Mouse (Mus musculus) neural tube, embryonic 12.5 days (tissue): ENCODE measurements around the gene Myl3. TPM values are rescaled to one million over a fixed set of nuclear protein-coding genes. Genes with fewer than 3 reads are reported as not detected.

Experiments
- ATAC-seq: fragments of 200-750 bp; cut with Nextera tagmentation; 2 replicates; pipeline ENCODE4 v1.8.0; 2017; ENCODE audit warnings: low read depth, mild to moderate bottlenecking, moderate TSS enrichment, moderate library complexity; ENCODE audit not compliant: low FRiP score
- H3K27ac ChIP-seq: fragments of 300-500 bp; sonication (generic); 2 replicates; pipeline ENCODE4 v1.5.1; 2016
- H3K27me3 ChIP-seq: fragments of 300-500 bp; sonication (generic); replicated peaks from 2 replicates; pipeline ENCODE4 v1.6.1; 2016; ENCODE audit warnings: mild to moderate bottlenecking
- H3K36me3 ChIP-seq: fragments of 300-500 bp; sonication (generic); 2 replicates; pipeline ENCODE4 v1.6.1; 2016; ENCODE audit warnings: mild to moderate bottlenecking
- H3K4me1 ChIP-seq: fragments of 300-500 bp; sonication (generic); 2 replicates; pipeline ENCODE4 v1.6.1; 2016
- H3K4me2 ChIP-seq: fragments of 300-500 bp; sonication (generic); replicated peaks from 2 replicates; pipeline ENCODE4 v1.6.1; 2016; ENCODE audit warnings: mild to moderate bottlenecking
- H3K4me3 ChIP-seq: fragments of 300-500 bp; sonication (generic); 2 replicates; pipeline ENCODE4 v1.5.1; 2016
- H3K9ac ChIP-seq: fragments of 300-500 bp; sonication (generic); 2 replicates; pipeline ENCODE4 v1.6.1; 2016; ENCODE audit warnings: mild to moderate bottlenecking
- H3K9me3 ChIP-seq: fragments of 300-500 bp; sonication (generic); 2 replicates; pipeline ENCODE4 v1.6.1; 2016; ENCODE audit warnings: mild to moderate bottlenecking
- WGBS: fragments of 180-500 bp; shearing (Covaris S2); methylation state at CpG from one replicate; pipeline ENCODE4 v1.1.7; 2016; 5-methylcytosine and 5-hydroxymethylcytosine counted together
- polyA plus RNA-seq: library from polyadenylated mRNA; unstranded; fragments of >200 nt; fragmentation: Nextera tagmentation; extraction: Ambion mirVana; gene quantifications from 2 replicates; pipeline ENCODE4 v1.2.1, GENCODE M21; 2016

Myl3 gene
- polyA plus RNA-seq, 1 experiment from 2014 or later, result 1.0 TPM

DNA sequence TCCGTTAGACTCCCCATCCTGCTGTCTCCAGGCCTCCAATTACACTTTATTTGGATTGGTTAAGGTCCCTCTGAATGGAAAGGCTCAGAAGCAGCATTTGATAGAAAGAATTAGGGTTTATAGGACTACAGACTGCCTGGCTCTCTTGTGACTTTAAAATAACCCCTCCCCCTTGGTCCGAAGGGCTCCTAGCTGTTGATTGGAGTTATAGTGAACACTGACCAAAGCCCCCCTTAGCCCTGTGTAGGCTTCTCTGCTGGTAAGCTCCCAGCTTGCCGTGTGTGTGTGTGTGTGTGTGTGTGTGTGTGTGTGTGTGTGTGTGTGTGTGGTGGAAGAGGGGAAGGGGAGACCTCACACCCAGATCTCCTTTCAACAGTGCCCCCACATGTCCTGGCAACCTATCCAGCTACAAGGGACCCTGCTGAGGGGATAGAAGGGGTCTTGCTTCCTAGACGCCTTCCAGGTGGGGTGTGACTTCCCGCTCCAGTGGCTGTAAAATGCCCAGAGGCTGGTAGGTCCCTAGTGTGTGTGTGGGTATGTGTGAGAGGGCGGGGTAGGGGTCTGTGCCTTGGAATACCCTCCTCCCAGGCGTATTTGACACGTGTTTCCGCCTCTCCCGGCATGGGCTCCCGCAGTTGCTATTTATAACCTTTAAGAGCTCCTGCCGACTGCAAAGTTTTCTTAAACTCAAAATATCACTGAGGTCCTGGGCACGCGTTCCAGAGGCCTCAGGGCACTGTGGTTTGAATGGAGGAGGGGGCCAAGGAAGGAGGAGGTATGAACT is 8.9 kb downstream of the Myl3 start:
- no peaks in the 10 kb centered on the region for H3K36me3 ChIP-seq
- H3K4me2 ChIP-seq, result no peak overlapping the region
- peaks cover 16% of the 10 kb centered on the region for H3K4me1 ChIP-seq
- H3K27me3 ChIP-seq, result 0 out of 2 replicates have a peak, but pooled peaks cover 3% of the 10 kb centered on the region
- no peaks in the 10 kb centered on the region for H3K9me3 ChIP-seq
- WGBS, result 36% methylated on average over 14 of the region's 14 CpGs
- no peak overlapping the region for H3K9ac ChIP-seq
- no peak overlapping the region for H3K27ac ChIP-seq
- ATAC-seq, result no peak
- no peak overlapping the region for H3K4me3 ChIP-seq

DNA sequence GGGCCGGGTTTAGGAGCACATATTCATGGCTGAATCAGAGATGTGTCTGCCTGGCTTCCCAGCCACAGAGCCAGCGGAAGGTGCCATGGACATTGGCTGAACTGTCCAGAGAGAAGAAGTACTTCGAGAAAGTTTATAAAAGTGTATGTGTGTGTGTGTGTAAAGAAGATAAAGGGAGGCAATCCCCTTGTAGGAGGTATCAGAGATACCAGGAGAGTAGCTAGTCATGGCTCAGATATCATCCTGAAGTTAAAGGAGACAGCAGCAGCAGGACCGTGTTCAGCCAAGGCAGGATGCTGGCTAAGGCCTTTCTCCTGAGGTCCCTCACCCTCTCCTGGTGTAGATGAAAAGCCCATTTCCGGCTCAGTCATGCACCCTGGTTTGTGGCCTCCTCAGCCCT is 9.8 kb downstream of the Myl3 start:
- no peak for ATAC-seq
- no peaks in the 10 kb centered on the region for H3K27me3 ChIP-seq
- H3K27ac ChIP-seq, result no peak overlapping the region
- no peaks in the 10 kb centered on the region for H3K9me3 ChIP-seq
- no peak overlapping the region for H3K4me2 ChIP-seq
- no peak overlapping the region for H3K9ac ChIP-seq
- H3K4me3 ChIP-seq, result no peak overlapping the region
- H3K36me3 ChIP-seq, result no peaks in the 10 kb centered on the region
- 81% methylated on average over 5 of the region's 5 CpGs for WGBS
- H3K4me1 ChIP-seq, result peaks cover 9% of the 10 kb centered on the region

DNA sequence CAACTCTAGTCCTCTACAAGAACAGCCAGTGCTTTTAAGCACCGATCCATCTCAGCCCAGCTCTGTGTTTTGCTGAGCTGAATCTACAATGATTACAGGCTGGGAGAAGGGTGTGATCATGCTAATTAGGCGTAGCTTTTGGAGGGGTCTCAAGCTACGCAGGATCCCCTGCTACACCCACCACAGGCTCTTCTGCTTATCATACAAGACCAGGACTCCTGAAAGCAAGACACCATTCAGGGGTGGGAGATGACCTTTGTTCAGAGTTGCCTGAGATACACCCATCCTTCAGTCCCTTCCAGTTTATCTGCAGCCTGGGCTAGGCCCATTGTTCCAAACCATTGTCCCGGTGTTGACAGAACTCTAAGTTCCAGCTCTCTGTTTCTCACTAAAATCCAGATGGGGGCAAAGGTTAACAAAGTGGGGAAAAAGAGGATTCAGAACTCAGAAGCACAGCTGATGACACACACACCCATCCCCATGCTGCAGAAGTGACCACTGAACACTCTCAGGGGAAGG is 11.3 kb downstream of the Myl3 start:
- 78% methylated on average over 4 of the region's 4 CpGs for WGBS
- no peak overlapping the region for H3K4me3 ChIP-seq
- peaks cover 4% of the 10 kb centered on the region for H3K4me1 ChIP-seq
- H3K9ac ChIP-seq, result no peak overlapping the region
- no peak for ATAC-seq
- H3K9me3 ChIP-seq, result no peaks in the 10 kb centered on the region
- no peak overlapping the region for H3K27ac ChIP-seq
- no peaks in the 10 kb centered on the region for H3K27me3 ChIP-seq
- no peaks in the 10 kb centered on the region for H3K36me3 ChIP-seq
- no peak overlapping the region for H3K4me2 ChIP-seq

DNA sequence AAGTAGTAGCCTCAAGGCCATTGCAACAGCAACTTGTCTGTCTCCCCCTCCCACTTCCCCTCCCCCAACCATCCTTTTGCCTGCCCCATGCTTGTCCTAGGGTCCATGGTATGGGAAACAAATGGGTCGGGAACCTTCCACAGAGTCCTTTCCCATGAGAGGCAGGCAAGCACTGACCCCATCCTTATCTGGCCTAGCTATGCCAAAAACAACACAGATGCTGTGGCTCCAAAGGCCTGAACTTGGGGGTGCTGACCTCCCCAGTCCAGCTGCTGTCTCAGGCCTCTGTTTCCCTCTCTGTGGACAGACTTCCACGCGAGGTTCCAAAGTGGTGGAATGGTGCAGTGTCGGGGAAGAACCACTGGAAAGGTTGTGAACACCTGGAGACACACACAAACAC is 12.1 kb downstream of the Myl3 start:
- H3K4me3 ChIP-seq, result no peak overlapping the region
- H3K27ac ChIP-seq, result no peak overlapping the region
- H3K9ac ChIP-seq, result no peak overlapping the region
- peaks cover 4% of the 10 kb centered on the region for H3K4me1 ChIP-seq
- 67% methylated on average over 4 of the region's 4 CpGs for WGBS
- no peaks in the 10 kb centered on the region for H3K27me3 ChIP-seq
- H3K9me3 ChIP-seq, result no peaks in the 10 kb centered on the region
- no peak overlapping the region for H3K4me2 ChIP-seq
- no peaks in the 10 kb centered on the region for H3K36me3 ChIP-seq
- ATAC-seq, result no peak

DNA sequence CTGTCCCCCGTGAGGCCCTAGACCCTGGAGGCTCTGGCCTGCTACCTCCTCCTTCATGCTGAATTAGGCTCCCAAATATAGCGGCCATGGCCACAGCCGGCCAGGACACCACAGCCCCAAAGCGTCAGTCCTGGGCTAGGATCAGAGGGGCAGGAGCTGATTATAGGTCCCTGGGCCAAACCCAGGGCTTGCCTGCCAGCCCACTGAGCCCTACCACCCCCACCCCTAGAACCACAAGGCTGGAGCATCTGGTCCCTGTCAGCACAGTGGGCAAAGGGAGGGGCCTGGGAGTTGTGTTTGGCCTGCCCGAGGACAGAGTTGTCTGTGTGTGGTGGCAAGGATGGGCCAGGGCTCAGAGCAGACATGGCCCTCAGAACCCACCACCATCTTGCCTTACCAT is 16.2 kb downstream of the Myl3 start:
- WGBS, result 85% methylated on average over 5 of the region's 5 CpGs
- H3K9ac ChIP-seq, result no peak overlapping the region

DNA sequence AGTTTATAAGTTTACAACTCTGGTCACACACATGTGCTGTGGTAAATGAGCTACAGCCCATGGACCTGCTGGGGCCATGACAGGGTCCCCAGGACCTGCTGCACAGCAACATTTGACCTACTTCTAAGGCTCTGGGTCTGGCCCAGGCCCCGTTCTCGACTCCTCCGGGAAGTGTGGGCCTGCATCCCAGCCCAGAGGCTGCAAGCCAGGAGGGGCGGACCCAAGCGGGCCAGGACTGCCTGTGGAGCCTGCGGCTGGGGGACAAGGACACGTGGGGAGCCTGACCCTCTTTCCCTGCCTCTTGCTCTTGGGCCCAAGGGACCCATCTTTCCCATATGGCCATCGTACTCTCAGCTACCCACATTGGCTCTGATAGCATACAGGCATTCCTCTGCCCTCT is 16.9 kb downstream of the Myl3 start:
- 76% methylated on average over 8 of the region's 8 CpGs for WGBS
- ATAC-seq, result no peak
- no peaks in the 10 kb centered on the region for H3K9me3 ChIP-seq
- H3K27me3 ChIP-seq, result no peaks in the 10 kb centered on the region
- H3K4me2 ChIP-seq, result no peak overlapping the region
- H3K27ac ChIP-seq, result no peak overlapping the region
- no peaks in the 10 kb centered on the region for H3K4me1 ChIP-seq
- no peak overlapping the region for H3K4me3 ChIP-seq
- H3K36me3 ChIP-seq, result no peaks in the 10 kb centered on the region
- H3K9ac ChIP-seq, result no peak overlapping the region

More for the DNA sequence above, 16.2 kb downstream of the Myl3 start:
- no peak for ATAC-seq
- Histone ChIP-seq H3K27ac (no peak overlapping the region), H3K4me2 (no peak overlapping the region), H3K4me1 (no peaks in the 10 kb centered on the region), H3K4me3 (no peak overlapping the region), H3K27me3 (no peaks in the 10 kb centered on the region), H3K36me3 (no peaks in the 10 kb centered on the region), H3K9me3 (no peaks in the 10 kb centered on the region)

DNA sequence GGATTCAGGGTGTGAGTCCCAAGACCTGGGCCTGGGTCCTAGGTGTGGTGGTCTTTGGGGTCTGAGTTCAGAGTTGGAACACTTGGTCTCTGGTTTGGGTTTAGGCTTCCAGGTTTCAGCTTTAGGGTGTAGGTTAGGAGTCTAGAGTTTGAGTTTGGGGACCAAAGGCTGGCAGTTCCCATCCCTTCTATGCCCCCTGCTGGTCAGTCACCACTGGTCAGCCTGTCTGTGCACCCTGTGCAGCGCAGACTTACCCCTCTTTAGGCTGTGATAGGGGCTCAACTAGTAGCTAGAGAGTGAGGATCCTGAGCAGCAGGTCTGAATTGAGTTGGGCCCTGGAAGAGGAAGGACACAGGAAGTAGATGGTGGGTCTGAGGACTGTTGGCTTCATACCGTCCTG is 17.6 kb downstream of the Myl3 start:
- Histone ChIP-seq H3K9me3 (no peaks in the 10 kb centered on the region), H3K4me3 (no peak overlapping the region), H3K4me1 (no peaks in the 10 kb centered on the region), H3K36me3 (no peaks in the 10 kb centered on the region), H3K4me2 (no peak overlapping the region), H3K27me3 (0 out of 2 replicates have a peak, but pooled peaks cover 3% of the 10 kb centered on the region), H3K27ac (no peak overlapping the region), H3K9ac (no peak overlapping the region)
- ATAC-seq, result no peak
- WGBS, result 69% methylated on average over 2 of the region's 2 CpGs

DNA sequence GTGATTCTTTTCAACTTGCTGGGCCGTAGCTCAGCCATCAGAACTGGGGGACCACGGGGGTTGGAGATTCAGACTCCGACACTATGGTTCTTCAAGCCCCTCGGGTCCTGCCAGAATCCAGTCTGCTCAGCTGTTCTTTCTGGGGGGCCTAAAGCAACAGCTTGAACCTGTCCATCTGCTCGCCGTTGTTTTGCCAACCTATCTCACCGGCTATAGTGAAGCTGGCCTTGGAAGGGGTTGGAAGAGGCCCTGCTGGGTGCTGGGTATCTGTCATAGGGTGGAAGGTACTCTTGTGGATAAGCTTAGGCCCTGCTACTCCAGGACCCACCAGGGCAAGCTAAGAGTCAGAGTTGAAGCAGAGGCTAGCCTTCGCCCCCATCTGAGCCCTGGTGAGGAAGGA is 19.2 kb downstream of the Myl3 start:
- H3K4me2 ChIP-seq, result no peak overlapping the region
- H3K4me3 ChIP-seq, result no peak overlapping the region
- no peak for ATAC-seq
- H3K27ac ChIP-seq, result no peak overlapping the region
- H3K36me3 ChIP-seq, result no peaks in the 10 kb centered on the region
- H3K4me1 ChIP-seq, result no peaks in the 10 kb centered on the region
- WGBS, result 85% methylated on average over 8 of the region's 8 CpGs
- H3K9me3 ChIP-seq, result no peaks in the 10 kb centered on the region
- H3K9ac ChIP-seq, result no peak overlapping the region
- 0 out of 2 replicates have a peak, but pooled peaks cover 3% of the 10 kb centered on the region for H3K27me3 ChIP-seq

DNA sequence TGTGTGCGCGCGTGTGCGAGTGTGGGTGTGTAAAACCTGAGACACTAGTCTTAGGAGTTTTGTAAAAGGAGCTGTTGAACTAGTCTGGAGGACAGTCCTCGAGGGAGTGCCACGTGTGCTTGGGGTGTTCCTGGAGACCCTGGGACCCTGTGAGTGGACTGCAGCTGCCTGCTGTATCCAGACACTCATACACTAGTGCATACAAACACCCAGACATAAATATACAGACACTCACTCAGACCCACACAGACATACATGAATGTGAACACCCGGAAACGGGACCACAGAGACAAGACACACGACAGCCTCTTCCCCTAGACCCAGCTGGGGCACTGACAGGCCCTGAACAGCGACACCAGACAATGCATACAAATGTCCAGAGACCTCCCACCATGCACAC is 21.1 kb downstream of the Myl3 start:
- ATAC-seq, result no peak
- Histone ChIP-seq H3K27me3 (0 out of 2 replicates have a peak, but pooled peaks cover 3% of the 10 kb centered on the region), H3K4me3 (no peak overlapping the region), H3K9me3 (no peaks in the 10 kb centered on the region), H3K4me1 (no peaks in the 10 kb centered on the region), H3K4me2 (no peak overlapping the region), H3K9ac (no peak overlapping the region), H3K27ac (no peak overlapping the region), H3K36me3 (no peaks in the 10 kb centered on the region)
- WGBS, result 70% methylated on average over 10 of the region's 10 CpGs

DNA sequence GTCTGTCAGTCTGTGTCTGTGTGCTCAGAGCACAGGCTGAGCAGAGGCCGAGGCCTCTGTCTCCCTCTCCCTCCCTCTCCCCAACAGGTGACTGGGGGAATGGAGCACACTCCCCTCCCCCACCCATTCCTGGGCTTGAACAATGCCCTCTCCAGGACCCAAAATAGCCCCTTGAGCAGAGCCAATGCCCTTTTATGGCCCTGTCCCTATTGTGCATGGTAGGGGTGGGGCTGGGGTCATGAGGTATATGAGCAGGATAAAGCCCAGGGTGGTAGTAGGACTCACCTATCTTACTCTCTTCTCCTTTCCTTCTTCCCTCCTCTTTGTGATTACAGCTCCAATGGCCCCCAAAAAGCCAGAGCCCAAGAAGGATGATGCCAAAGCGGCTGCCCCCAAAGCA is 21.7 kb downstream of the Myl3 start:
- WGBS, result 38% methylated on average over 2 of the region's 2 CpGs
- H3K9me3 ChIP-seq, result no peaks in the 10 kb centered on the region
- no peaks in the 10 kb centered on the region for H3K36me3 ChIP-seq
- H3K4me1 ChIP-seq, result no peaks in the 10 kb centered on the region
- H3K27ac ChIP-seq, result no peak overlapping the region
- no peak overlapping the region for H3K4me3 ChIP-seq
- ATAC-seq, result no peak
- 0 out of 2 replicates have a peak, but pooled peaks cover 3% of the 10 kb centered on the region for H3K27me3 ChIP-seq
- no peak overlapping the region for H3K4me2 ChIP-seq
- H3K9ac ChIP-seq, result no peak overlapping the region

DNA sequence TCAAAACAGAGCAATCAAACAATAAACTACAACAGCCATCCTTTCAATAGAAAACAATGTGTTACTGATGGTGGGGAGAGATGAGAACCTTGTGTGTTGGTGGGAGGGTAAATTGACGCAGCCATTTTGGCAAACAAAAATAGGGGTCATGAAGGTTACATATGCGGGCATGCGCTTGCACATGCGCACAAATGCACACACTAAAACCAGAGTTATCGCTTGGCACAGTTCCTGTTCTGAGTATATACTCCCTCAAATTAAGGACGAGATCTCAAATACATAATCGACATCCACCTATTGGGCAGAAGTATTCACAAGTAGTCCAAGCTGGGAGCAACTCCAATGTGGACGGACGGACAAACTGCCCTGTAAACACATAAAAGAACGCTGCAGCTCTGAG is 30.7 kb downstream of the Myl3 start:
- Histone ChIP-seq H3K4me3 (no peak overlapping the region), H3K4me2 (no peak overlapping the region), H3K27me3 (no peaks in the 10 kb centered on the region), H3K4me1 (no peaks in the 10 kb centered on the region), H3K36me3 (no peaks in the 10 kb centered on the region), H3K9me3 (no peaks in the 10 kb centered on the region), H3K27ac (no peak overlapping the region), H3K9ac (no peak overlapping the region)
- ATAC-seq, result no peak
- WGBS, result 93% methylated on average over 10 of the region's 10 CpGs

DNA sequence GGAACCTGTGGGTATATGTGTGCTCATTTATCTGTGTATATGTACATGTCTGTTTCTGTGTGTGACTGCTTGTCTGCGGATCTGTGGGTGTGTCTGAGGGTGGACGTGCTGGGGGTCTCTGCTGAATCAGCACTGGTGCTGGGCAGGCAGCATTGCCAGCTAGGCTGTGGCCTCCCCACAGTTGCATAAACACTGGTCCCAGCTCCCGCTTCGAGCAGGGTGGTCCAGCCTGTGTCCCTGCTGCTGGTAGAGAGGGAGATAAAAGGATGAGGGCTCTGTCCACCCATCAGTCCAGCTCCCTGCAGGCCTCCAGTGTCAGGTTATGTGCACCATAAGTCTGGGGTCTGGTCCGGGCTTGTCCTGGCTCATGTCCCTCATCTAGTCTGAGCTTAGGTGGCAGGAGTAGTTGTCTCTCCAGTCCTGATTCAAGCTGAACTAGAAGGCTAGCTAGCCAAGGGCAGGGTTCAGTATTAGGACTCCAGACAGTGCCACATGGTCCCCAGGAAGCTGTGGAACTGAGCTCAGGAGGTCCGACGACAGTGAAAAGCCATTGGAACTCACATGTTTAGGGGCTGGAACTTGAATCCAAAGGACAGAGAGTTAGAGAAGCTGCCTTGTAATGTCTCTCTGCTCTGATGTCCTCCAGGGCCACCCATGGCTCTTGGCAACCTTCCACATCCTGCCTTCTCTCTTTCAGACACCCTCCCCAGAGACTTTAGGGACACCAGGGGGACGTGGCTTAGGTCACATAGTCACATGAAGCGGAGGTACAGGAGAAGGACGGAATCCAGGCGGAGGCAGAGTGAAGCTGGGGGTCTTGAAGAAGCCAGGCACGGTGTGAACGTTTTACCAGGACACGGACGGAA is 33.0 kb downstream of the Myl3 start:
- H3K4me3 ChIP-seq, result no peak overlapping the region
- H3K4me1 ChIP-seq, result no peaks in the 10 kb centered on the region
- WGBS, result 80% methylated on average over 15 of the region's 15 CpGs
- H3K4me2 ChIP-seq, result no peak overlapping the region
- no peak overlapping the region for H3K9ac ChIP-seq
- no peaks in the 10 kb centered on the region for H3K36me3 ChIP-seq
- H3K27ac ChIP-seq, result no peak overlapping the region
- no peak for ATAC-seq
- no peaks in the 10 kb centered on the region for H3K9me3 ChIP-seq
- no peaks in the 10 kb centered on the region for H3K27me3 ChIP-seq
